Mouse (Mus musculus): ENCODE data around the gene Myh9.

The Myh9 gene

GRCm38 (mm10) chr15:77842047-77842843 lies at the start of gene Myh9:
Gene Myh9 (minus strand): TSS chr15:77842175.
- DNase-seq = peak; percentile 98 to 99

GRCm38 (mm10) chr15:77891766-77892165 lies 49.8 kb upstream of the Myh9 start:
- no peak for DNase-seq

GRCm38 (mm10) chr15:77889761-77890422 lies 47.9 kb upstream of the Myh9 start:
- DNase-seq = no peak

- no peak for DNase-seq
Observed at GRCm38 (mm10) chr15:77888286-77888685, 46.3 kb upstream of the Myh9 start.

GRCm38 (mm10) chr15:77887093-77887488 lies 45.1 kb upstream of the Myh9 start:
- DNase-seq = no peak

GRCm38 (mm10) chr15:77886369-77887092 lies 44.6 kb upstream of the Myh9 start:
- no peak for DNase-seq

GRCm38 (mm10) chr15:77885945-77886344 lies 44.0 kb upstream of the Myh9 start:
- no peak for DNase-seq

GRCm38 (mm10) chr15:77885159-77885558 lies 43.2 kb upstream of the Myh9 start:
- no peak for DNase-seq

GRCm38 (mm10) chr15:77883697-77884010 lies 41.7 kb upstream of the Myh9 start:
- no peak for DNase-seq

GRCm38 (mm10) chr15:77882797-77883696 lies 41.1 kb upstream of the Myh9 start:
- no peak for DNase-seq

- no peak for DNase-seq
Observed at GRCm38 (mm10) chr15:77882297-77882696, 40.3 kb upstream of the Myh9 start.

GRCm38 (mm10) chr15:77881698-77882097 lies 39.7 kb upstream of the Myh9 start:
- no peak for DNase-seq

- DNase-seq = no peak
Observed at GRCm38 (mm10) chr15:77880738-77881137, 38.8 kb upstream of the Myh9 start.

GRCm38 (mm10) chr15:77879756-77880155 lies 37.8 kb upstream of the Myh9 start:
- DNase-seq = no peak

GRCm38 (mm10) chr15:77877209-77877608 lies 35.2 kb upstream of the Myh9 start:
- DNase-seq = peak; percentile 39

GRCm38 (mm10) chr15:77876716-77877115 lies 34.7 kb upstream of the Myh9 start:
- DNase-seq = no peak

GRCm38 (mm10) chr15:77875953-77876352 lies 34.0 kb upstream of the Myh9 start:
- no peak for DNase-seq

GRCm38 (mm10) chr15:77874807-77875206 lies 32.8 kb upstream of the Myh9 start:
- DNase-seq = no peak

- DNase-seq = no peak
Observed at GRCm38 (mm10) chr15:77874310-77874709, 32.3 kb upstream of the Myh9 start.

- no peak for DNase-seq
Observed at GRCm38 (mm10) chr15:77873564-77873963, 31.6 kb upstream of the Myh9 start.

- no peak for DNase-seq
Observed at GRCm38 (mm10) chr15:77872996-77873395, 31.0 kb upstream of the Myh9 start.

GRCm38 (mm10) chr15:77868340-77868739 lies 26.4 kb upstream of the Myh9 start:
- DNase-seq = no peak
